Mouse (Mus musculus) c-Kit-positive CD71-negative TER-119-negative erythroid progenitor cells, embryonic 14.5 days (primary cell): ENCODE results near the gene Lhfp.

Experiments used
- DNase-seq: peaks from one replicate; pipeline ENCODE4 v3.0.0-alpha.2; 2013; ENCODE audit warnings: low read depth

Lhfp gene

GRCm38 (mm10) chr3:53041411-53042239 is at the start of gene Lhfp:
TSS of gene Lhfp (plus strand) at chr3:53041528.
- no peak for DNase-seq

- no peak for DNase-seq
Observed at GRCm38 (mm10) chr3:52993296-52993695, 48.0 kb upstream of the Lhfp start.

GRCm38 (mm10) chr3:52994666-52995065 is 46.7 kb upstream of the Lhfp start:
- DNase-seq = no peak

- DNase-seq = no peak
Observed at GRCm38 (mm10) chr3:52996635-52997034, 44.7 kb upstream of the Lhfp start.

- DNase-seq = no peak
Observed at GRCm38 (mm10) chr3:52997381-52997780, 43.9 kb upstream of the Lhfp start.

- DNase-seq = no peak
Observed at GRCm38 (mm10) chr3:52999016-52999744, 42.1 kb upstream of the Lhfp start.

GRCm38 (mm10) chr3:52999996-53000395 is 41.3 kb upstream of the Lhfp start:
- no peak for DNase-seq

- no peak for DNase-seq
Observed at GRCm38 (mm10) chr3:53002076-53002475, 39.3 kb upstream of the Lhfp start.

GRCm38 (mm10) chr3:53004406-53005114 is 36.8 kb upstream of the Lhfp start:
- DNase-seq = no peak

- no peak for DNase-seq
Observed at GRCm38 (mm10) chr3:53007411-53007810, 33.9 kb upstream of the Lhfp start.

GRCm38 (mm10) chr3:53016436-53017340 is 24.6 kb upstream of the Lhfp start, which contains the start of gene Cog6:
TSS of gene Cog6 (minus strand) at chr3:53017237.
- DNase-seq = peak; percentile 65

- no peak for DNase-seq
Observed at GRCm38 (mm10) chr3:53027333-53027732, 14.0 kb upstream of the Lhfp start.

GRCm38 (mm10) chr3:53029046-53029445 is 12.3 kb upstream of the Lhfp start:
- DNase-seq = peak; percentile 56

- DNase-seq = no peak
Observed at GRCm38 (mm10) chr3:53031586-53031985, 9.7 kb upstream of the Lhfp start.

GRCm38 (mm10) chr3:53032432-53032831 is 8.9 kb upstream of the Lhfp start:
- DNase-seq = no peak

GRCm38 (mm10) chr3:53033448-53033847 is 7.9 kb upstream of the Lhfp start:
- peak; percentile 22 for DNase-seq

GRCm38 (mm10) chr3:53036076-53036475 is 5.3 kb upstream of the Lhfp start:
- no peak for DNase-seq

- DNase-seq = no peak
Observed at GRCm38 (mm10) chr3:53036941-53037340, 4.4 kb upstream of the Lhfp start.

GRCm38 (mm10) chr3:53038913-53039312 is 2.4 kb upstream of the Lhfp start:
- DNase-seq = no peak

- no peak for DNase-seq
Observed at GRCm38 (mm10) chr3:53039746-53040145, 1.6 kb upstream of the Lhfp start.

- no peak for DNase-seq
Observed at GRCm38 (mm10) chr3:53040593-53041410, 526 bp upstream of the Lhfp start.
